Mouse (Mus musculus) B cell, adult 2 months (primary cell): ENCODE results near the gene Cdv3.
A peak's percentile ranks its signal among the peaks of the same experiment; 100 is the strongest.

Experiments used
- DNase-seq, 2 experiments: peaks; one replicate each; pipeline ENCODE4 v3.0.0; 2022

Gene Cdv3

DNA sequence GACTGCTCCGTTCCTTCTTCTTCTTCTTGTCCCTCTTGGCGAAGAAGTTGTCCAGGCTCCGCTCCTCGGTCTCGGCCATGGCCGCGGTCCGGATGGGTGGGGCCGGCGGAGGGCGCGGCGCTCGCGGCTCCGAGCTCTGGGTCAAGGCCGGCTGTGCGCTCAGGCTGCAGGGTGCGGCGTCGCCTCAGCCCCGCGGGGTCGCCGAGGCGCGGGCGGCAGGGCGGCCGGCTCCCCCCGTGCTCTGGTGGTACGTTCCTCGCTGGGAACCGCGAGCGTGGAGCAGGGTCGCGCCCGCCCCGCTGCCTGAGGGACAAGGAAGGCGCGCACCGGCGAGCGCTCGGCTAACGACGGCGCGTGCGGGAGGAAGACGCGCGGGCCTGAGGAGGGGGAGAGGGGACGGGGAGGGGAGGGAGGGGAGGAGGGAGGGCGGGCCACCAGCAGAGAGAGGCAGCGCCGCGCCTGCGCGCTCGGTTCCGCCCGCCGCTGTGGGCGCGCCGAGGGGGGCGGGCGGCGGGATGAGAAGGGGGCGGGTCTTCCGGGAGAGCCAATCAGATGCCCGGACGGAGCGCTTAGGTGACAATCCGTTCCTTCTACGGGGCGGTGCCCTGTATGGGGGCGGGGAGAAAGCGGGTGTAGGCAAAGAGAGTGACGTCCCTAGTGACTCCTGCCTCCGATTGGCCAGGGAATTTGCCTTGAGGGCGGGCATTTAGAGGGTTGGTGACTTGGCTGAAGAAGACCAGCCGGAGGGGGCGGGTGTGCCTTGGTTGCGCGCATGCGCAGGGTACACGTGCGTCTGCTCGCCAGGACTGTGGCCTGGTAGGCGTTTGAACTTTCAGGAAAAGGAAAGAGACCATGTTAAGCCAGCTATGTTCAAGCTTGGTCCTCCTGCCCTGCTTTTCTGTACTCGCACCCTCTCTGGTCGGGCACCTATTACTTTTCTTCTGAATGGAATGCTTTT is at the start of gene Cdv3:
Gene Cdv3 (minus strand): TSS at position 551 of the 958 bp plus-strand sequence.
- DNase-seq: peak; percentile 98 to 99

DNA sequence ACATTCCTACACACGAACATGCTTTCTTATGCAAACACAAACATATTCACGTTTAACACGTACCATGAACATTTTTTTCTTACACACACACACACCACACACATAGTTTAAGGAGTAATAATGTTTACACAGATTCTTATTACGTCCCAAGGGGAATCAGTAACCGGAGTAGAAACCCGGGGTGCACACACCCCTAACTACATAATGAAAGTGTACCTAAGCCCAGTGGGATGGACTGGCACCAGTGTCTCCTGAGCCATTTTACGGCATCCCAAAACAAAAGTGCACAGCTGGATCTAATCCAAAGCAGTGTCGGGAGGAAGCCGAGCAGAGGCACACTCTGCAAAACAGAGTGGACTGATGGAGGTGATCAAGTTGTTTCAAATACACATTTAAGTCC is 47.8 kb upstream of the Cdv3 start:
- no peak for DNase-seq

- no peak for DNase-seq
Observed at GRCm38 (mm10) chr9:103409119-103409518, 43.5 kb upstream of the Cdv3 start.

GRCm38 (mm10) chr9:103408136-103408777 is 42.6 kb upstream of the Cdv3 start:
- DNase-seq: no peak

GRCm38 (mm10) chr9:103403331-103403973 is 37.8 kb upstream of the Cdv3 start:
- no peak for DNase-seq

GRCm38 (mm10) chr9:103398509-103399157 is 33.0 kb upstream of the Cdv3 start:
- DNase-seq: no peak

- no peak for DNase-seq
Observed at GRCm38 (mm10) chr9:103393256-103393655, 27.6 kb upstream of the Cdv3 start.

GRCm38 (mm10) chr9:103391796-103392372 is 26.2 kb upstream of the Cdv3 start:
- DNase-seq: no peak

GRCm38 (mm10) chr9:103389261-103389660 is 23.6 kb upstream of the Cdv3 start:
- no peak for DNase-seq

GRCm38 (mm10) chr9:103387011-103387653 is 21.5 kb upstream of the Cdv3 start:
- no peak for DNase-seq

GRCm38 (mm10) chr9:103386573-103386972 is 20.9 kb upstream of the Cdv3 start:
- no peak for DNase-seq

DNA sequence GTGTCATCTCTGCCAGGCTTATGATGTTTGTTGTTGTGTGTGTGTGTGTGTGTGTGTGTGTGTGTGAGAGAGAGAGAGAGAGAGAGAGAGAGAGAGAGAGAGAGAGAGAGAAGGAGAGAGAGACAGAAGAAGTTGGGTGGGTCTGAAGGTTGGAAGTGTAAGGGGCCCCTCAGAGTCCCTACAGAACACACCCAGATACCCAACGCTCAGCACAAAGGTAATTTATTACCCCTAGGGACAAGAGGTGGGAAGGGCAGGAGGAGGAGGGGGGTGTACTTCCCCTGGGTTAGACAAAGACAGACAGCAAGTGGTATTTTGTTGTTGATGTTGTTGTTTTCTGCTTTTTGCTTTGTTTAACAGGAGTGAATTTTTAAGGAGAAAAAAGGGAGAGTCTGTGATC is 20.0 kb upstream of the Cdv3 start:
- DNase-seq: no peak

DNA sequence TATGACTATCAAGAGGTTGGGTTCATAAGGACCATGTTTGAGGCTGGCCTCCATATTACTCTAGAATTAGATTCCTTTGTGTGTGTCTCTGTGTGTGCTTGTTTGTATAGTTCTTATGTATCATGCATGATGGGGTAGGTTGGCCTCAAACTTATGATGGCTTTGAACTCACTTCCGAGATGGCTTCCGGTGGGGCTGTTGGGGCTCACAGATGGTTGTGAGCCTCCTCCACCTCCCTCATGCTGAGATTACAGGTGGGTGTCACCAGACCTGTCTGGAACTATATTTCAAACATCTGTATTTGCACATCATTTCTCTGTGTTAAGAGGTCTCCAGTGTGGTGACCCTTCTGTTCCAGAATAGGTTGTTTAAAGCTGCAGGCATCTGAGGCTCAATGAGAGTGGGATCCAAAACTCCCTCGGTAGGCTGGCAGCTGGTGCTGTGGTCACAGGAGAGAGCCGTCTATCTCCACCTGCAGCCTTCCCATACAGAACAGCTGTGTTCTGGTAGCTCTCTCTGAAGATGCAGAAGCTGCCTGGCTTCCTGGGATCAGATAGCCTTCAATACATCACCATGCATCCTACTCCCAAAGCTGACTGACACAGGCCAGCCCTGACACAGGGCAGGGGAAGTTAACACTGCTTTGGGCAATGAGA is 18.6 kb upstream of the Cdv3 start:
- DNase-seq: no peak

DNA sequence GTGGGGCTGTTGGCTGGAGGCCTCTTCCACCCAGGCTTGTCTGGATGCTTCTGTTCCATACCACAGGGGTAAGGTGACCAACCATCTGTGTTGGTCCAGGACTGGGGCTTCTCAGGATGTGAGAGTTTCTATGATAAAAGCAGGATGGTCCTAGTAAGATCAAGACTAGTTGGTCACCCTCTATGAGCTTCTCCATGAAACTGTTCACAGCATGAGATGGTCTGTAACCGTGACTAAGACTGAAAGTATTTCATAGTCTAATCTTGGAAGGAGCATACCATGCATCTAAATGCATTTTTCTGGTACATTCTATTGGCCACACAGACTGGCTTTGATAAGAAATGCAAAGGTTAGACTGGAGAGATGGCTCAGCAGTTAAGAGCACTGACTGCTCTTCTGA is 17.9 kb upstream of the Cdv3 start:
- DNase-seq: no peak

DNA sequence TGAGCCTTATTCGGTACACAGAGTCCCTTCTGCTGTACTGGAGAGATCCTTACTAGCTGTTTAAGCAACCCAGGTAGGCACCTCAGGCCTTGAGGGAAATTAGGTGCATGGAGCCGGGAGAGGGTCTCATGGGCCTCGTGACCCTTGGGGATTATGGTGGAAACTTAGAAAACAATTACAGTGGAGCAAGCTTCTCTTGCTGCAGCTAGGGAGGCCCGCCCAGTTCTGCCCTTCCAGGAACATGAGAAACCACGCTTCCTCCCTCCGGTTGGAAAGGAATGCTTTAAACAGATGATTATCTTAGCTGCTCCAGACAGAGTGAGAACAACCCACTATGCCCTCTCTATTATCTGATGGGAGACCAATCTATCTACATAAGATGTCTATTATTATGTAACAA is 17.3 kb upstream of the Cdv3 start:
- no peak for DNase-seq

DNA sequence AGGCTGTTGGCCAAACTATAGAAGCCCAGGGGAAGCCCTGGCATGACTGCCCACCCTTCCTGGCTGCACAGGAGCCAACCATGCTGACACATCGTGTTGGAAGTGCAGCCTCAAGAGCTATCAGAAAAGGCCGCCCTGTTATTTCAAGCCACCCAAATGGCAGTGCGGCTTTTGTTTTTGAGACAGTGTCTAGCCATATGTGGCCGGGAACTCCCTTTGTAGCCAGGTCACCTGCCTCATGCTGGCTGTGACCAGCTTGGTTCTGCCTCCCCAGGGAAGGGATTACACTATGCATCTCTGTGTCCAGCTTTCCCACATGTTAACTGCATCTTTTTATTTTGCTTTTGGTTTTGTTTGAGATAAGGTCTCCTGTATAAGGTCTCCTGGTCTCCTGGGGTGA is 14.9 kb upstream of the Cdv3 start:
- DNase-seq: no peak

GRCm38 (mm10) chr9:103379199-103379598 is 13.6 kb upstream of the Cdv3 start:
- DNase-seq: no peak

DNA sequence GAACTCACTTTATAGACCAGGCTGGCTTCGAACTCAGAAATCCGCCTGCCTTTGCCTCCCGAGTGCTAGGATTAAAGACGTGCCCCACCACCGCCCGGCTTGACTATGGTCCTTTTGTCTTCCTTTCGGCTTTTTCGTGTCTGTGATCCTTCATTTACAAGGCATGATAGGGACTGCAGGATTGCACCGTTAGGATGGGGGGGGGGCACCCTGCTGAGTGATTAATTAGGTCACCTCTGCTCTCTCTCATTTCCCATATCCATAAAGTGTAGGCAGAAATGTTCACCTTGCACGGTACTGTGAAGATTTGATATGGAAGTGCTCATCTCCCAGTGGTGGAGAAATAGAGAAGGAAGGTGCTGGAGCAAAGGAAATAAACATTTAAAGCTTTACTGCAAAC is 13.0 kb upstream of the Cdv3 start:
- no peak for DNase-seq

DNA sequence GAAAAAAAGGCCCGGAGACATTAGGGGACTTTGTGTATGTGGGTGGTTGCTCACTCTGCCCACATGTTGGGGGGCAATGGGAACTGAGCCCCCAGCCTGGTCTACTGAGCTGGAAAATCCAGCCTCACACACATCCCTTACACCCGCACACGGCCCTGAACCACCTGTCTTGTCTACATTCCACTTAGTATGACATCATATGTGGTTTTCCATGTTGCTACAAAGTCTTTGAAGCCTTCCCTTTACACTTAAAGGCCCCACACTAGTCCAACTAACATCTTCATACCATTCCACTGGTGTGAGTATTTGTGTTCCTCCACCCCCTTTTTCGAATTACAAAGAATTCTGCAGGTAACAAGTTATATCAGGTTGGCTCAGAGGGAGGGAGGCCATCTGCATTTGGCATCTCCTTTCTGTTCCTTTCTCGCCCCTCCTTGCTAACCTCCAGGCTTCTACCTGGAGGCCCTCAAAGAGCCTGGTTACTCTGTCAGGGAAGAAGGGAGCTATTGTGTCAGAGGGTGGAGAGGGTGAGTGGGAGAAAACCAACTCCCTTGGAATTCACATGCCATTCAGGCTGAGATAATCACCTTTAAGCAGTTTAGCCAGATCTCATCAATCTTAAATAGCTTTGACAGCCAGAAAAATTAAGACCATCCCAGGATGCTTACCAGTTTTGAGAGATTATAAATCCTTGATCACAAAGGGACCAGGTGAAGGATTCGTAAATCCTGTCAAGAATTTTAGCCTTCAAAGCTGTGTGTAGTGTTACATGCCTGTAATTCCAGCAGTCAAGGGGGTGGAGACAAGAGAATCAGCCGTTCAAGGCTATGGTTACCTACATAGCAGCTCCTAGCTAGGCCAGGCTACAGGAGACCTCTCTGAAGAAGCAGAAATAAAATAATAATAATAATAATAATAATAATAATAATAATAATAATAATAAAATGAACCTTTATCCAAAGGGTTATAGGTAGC is 11.0 kb upstream of the Cdv3 start:
- DNase-seq: no peak

GRCm38 (mm10) chr9:103372271-103373010 is 6.8 kb upstream of the Cdv3 start:
- DNase-seq: no peak
